Mouse (Mus musculus) B cell, adult 2 months (primary cell): ENCODE data around the gene Pdia2.

Experiments
- DNase-seq, 2 experiments: peaks; one replicate each; pipeline ENCODE4 v3.0.0; 2022

The Pdia2 gene

GRCm38 (mm10) chr17:26198892-26199291 lies at the start of gene Pdia2:
Gene Pdia2 (minus strand): TSS chr17:26199087.
- no peak for DNase-seq

DNA sequence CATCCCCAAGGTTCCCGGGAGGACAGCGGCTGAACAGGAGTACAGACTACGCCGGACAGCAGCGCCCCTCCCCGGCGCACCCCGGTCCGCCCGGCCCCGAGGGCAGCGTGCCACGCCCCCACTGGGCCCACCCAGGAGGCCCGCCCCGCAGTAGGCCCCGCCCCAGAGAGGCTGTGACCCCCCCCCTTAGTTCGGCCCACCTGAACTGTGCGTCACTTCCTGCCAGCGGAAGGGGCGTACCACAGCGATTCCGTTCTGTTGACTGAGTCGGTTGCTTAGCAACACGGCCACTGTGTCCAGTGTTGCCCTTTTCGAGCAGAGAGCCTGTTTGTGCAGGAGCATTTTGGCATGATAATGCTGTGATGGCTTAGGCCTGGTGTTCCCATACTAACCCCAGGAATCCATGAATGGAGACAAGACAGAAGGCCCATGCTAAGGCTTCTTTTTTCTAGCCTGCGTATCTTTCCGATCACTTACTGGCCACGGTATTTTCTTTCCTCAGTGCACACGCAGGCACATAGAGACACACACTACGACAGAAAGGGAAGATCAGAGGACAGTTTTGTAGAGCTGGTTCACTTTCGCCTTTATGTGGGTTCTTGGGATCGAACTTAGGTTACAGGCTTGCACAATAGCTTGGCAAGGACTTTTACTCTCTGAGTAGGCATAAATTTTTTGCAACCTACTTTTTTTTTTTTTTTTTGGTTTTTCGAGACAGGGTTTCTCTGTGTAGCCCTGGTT lies 45.4 kb upstream of the Pdia2 start, which contains the start of gene Fam234a:
Gene Fam234a (minus strand): TSS at position 142 of the 741 bp plus-strand sequence.
- peak; percentile 93 for DNase-seq

DNA sequence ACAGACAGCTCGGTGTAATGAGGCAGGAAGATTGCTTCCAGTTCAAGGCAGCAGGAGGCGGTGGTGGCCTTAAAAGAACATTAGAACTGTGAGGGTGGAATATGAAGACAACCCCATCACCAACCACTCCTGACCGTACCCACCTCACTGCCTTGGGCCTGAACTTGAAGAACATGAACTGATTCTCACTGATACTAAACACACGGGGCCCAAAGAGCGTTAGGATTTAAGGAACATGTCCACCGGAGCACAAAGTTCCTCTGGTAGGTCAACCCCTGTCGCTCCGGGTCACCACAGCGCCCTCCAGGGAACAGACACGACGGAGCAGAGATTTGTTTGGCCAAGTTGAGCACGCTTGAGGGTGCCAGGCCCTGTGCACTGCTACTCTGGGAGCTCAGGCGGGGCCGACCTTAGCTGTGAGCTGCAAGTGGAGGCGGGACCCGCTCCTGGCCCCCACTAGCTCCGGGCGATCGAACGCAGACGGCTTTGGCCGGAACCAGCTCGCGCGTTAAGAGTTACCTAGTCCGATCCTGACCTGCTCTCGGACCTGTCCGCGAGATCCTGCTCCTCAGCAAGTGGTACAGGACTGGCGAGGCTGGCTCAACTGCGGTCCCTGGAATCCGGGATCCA lies 44.7 kb upstream of the Pdia2 start:
- DNase-seq = peak; percentile 80 to 81

DNA sequence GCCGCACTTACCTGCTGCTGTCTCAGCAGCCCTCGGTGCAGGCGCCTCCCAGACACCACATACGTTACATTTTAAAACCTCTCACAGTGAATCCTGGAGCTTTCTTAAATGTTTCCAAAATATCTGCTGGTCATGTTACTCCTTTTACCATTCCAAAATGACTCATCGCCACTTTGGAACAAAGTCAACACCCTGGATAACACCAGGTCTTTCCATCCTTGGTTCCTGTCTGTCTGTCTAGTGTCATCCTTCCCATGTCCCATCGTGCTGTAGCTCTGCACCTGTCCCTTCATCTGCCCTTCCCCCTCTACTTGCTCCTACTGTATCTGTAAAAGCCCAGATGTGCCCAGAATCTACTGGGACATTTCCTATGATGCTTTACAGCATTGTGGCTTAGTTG lies 42.1 kb upstream of the Pdia2 start:
- DNase-seq = no peak

DNA sequence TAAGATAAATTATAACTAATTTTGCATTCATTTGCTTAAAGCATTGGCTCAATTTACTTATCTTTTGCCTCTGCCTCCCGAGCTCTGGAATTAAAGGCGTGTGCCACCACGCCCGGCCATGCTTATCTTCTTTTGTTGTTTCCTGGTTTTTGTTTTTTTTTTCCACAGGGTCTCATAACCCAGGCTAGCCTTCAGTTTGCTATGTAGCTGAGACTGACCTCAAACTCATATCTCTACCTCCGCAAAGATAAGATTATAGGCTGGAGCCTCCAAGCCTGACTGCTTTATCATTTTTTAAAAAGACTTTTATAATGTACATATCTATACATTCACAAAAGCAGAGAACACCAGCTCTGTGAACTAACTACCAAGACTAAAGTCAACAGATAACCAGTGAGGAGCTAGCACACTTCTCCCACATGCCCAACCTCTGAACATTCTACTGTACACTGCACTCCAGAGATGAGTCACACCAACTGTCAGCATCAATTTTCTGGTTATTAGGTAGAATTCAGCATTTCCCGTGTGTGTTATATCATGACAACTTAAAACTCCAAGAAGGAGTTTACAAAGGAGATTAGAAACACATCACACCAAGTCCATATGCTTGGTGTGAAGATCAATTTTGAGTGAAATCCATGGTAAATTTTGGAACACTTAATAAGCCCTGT lies 41.4 kb upstream of the Pdia2 start:
- no peak for DNase-seq

GRCm38 (mm10) chr17:26239551-26239950 lies 40.7 kb upstream of the Pdia2 start:
- no peak for DNase-seq

DNA sequence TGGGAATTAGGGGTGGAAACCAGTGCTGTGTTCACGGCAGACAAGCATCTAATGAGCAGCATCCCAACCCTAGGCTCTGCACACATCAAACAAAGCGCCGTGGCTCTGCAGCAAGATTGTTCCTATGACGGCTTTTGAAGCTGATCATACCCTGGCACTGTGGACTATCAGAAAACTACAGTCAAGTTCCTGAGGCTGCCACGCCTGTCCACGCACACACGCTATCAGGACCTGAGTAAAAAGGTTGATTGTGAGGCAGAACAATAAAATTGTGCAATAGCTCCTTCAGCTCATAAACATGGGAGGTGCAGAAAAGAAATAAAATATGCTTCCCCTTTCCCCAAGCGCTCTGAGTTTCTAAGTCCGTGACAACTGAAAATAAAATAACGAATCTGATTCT lies 38.8 kb upstream of the Pdia2 start:
- DNase-seq = no peak

DNA sequence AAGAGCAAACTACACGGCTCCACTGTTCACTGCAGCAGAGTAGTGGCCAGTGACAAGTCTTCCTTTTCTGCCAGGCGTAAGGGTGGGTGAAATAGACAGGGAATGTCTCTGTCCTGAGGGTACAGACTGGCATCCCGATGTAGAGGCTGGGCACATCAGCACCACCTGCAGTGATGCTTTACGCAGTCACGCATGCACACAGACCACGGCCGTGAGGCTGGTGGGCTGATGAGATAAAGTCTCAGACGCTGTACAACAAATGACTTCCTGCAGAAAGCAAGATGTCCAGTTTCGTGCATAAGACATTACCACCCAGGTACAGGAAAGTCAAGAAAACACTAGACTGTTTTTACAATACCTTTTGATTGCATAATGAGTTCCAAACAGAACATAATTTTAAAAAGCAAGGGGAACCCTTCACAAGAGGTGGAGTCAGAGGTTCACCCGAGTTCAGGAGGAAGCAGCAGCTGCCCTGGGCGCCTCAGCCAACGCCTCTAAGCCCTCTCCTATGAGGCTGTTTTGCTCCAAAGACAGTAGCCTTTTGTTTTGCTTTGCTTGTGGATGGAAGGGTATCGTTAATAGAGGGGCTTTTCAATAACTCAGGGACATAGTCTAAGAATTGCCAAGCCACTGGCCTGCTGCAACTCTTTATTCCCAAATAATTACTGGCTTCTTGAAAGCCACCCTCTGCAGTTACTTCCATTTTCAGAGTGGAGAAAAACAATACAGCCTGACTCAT lies 36.4 kb upstream of the Pdia2 start:
- no peak for DNase-seq

- no peak for DNase-seq
Measured at GRCm38 (mm10) chr17:26234386-26234785, 35.5 kb upstream of the Pdia2 start.

DNA sequence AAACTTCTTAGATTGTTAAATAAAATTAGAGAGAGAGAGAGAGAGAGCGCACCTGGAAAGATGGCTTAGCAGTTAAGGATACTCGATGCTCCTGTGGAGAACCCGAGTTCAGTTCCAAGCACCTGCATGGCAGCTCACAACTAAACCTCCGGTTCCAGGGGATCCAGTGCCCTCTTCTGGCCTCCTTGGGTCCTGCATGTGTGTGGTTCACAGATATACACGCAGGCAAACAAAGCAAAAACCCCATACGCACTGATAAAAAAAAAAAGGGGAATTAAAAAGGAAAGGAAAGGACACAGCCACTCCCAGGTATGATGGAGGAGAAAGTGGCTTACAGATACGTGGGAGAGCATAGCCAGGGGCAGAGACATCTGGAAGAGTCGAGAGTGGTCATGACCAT lies 34.0 kb upstream of the Pdia2 start:
- DNase-seq = peak; percentile 25 to 30

DNA sequence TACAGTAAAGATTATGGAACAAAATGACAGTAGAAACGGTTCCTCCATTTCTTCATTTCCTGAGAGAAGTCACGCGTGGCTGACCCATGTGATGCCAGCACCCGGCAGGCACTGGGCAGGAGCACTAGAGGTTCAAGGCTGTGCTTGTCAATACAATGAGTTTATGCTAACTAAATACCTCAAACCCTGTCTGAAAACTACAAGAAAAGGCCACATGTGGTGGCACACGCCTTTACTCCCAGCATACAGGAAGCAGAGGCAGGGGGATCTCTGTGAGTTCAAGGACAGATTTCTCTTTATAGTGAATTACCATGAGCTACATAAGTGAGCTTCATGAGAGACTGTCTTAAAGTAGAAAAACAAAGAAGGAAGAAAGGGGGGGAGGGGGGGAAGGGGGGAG lies 32.3 kb upstream of the Pdia2 start:
- no peak for DNase-seq

GRCm38 (mm10) chr17:26229776-26230175 lies 30.9 kb upstream of the Pdia2 start:
- DNase-seq = no peak

- DNase-seq = no peak
Measured at GRCm38 (mm10) chr17:26225150-26225549, 26.3 kb upstream of the Pdia2 start.

GRCm38 (mm10) chr17:26221508-26221907 lies 22.6 kb upstream of the Pdia2 start:
- DNase-seq = no peak

DNA sequence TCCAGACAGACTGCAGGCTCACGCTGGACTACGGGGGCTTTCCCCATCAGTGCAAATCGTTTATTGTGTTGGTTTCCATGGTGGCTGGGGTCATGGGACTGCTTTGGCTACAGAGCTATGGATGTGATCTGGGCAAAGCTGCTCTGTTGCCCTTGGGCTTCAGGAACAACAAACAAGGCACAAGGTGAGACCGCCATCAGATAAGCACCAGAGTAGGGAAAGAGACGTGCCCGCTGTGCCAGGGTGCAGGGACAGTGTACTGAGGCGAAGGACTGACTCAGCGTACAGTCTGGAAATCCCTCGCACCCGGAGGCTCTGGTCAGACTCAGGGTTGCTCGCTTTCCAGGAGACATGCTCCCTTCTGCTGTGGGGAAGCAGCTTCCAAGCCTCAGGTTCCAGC lies 13.8 kb upstream of the Pdia2 start:
- DNase-seq = no peak

- no peak for DNase-seq
Measured at GRCm38 (mm10) chr17:26212241-26212640, 13.4 kb upstream of the Pdia2 start.

- DNase-seq = no peak
Measured at GRCm38 (mm10) chr17:26207686-26208085, 8.8 kb upstream of the Pdia2 start, which contains the start of gene Arhgdig. Gene Arhgdig (minus strand): TSS chr17:26207786.

DNA sequence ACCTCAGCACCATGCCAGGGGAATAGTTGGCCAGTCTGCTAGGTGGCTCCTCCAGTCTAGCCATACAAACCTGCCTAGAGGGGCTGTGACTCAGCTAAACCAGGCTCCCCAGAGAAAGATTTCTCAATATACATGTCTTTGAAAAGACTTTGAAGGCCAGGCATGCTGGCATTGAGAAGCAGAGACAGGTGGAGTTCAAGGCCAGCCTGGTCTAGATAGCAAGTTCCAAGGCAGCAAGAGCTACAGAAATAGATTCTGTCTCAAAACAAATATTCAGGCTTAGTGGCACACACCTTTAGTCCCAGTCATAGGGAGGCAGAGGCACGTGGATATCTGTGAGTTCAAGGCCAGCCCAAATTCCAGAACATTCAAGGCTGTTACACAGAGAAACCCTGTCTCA lies 7.5 kb upstream of the Pdia2 start:
- no peak for DNase-seq

- DNase-seq = no peak
Measured at GRCm38 (mm10) chr17:26204766-26205165, 5.9 kb upstream of the Pdia2 start.

GRCm38 (mm10) chr17:26203321-26203811 lies 4.5 kb upstream of the Pdia2 start:
- DNase-seq = peak; percentile 46 to 48

DNA sequence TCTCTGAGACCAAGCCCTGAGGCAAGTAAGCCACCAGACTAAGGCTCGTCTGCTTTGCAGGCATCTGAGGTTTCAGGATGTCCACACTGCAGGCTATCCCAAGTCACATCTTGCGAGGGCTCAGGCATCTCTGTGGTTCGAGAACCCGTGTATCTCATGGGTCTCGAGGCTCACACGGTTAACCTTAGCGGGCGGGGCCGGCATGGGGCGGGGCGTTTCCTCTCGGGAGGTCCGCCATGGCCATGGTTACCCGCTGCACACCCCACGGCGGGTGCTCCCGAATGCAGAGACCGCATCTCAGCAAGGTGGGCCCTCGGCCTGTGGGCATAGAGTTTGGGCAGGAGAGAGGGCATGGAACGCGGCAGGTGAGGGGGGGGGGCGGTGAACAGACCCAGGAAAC lies 3.9 kb upstream of the Pdia2 start, which contains the start of gene Rgs11:
Gene Rgs11 (plus strand): TSS at position 215 of the 400 bp plus-strand sequence.
- peak; percentile 66 to 69 for DNase-seq

- DNase-seq = no peak
Measured at GRCm38 (mm10) chr17:26201998-26202397, 3.1 kb upstream of the Pdia2 start.
